Mouse (Mus musculus) cerebellum, postnatal 4 days (tissue): ENCODE data around the gene Gm14597.
"Not testable (repeated sequence)": the region's sequence is repeated elsewhere in the genome, so short reads cannot be mapped to it uniquely, and the experiment has no call there.

ENCODE experiments used
- DNase-seq, 2 experiments: peaks; one replicate each; pipeline ENCODE4 v3.0.0; 2022; ENCODE audit warnings: low spot score in 2 of 2, mixed read lengths in 1 of 2

Gm14597 gene

GRCm38 (mm10) chrX:53608879-53609278 is at the start of gene Gm14597:
Gene Gm14597, minus strand, starts transcription at chrX:53608979.
- not testable (repeated sequence) for DNase-seq

- DNase-seq, result not testable (repeated sequence)
Measured at GRCm38 (mm10) chrX:53652917-53653316, 44.1 kb upstream of the Gm14597 start.

- no peak for DNase-seq
Measured at GRCm38 (mm10) chrX:53645885-53646284, 37.1 kb upstream of the Gm14597 start.

GRCm38 (mm10) chrX:53642980-53643961 is 34.5 kb upstream of the Gm14597 start, which contains the start of gene Rtl8a:
Gene Rtl8a, minus strand, starts transcription at chrX:53643682.
- DNase-seq, result peak; percentile 28 to 64

- not testable (repeated sequence) for DNase-seq
Measured at GRCm38 (mm10) chrX:53642604-53642979, 33.8 kb upstream of the Gm14597 start.

- DNase-seq, result not testable (repeated sequence)
Measured at GRCm38 (mm10) chrX:53638107-53638506, 29.3 kb upstream of the Gm14597 start.

GRCm38 (mm10) chrX:53611395-53611794 is 2.6 kb upstream of the Gm14597 start:
- DNase-seq, result not testable (repeated sequence)

GRCm38 (mm10) chrX:53610571-53610970 is 1.8 kb upstream of the Gm14597 start:
- peak; percentile 22 to 71 for DNase-seq

GRCm38 (mm10) chrX:53608122-53608813 is 511 bp downstream of the Gm14597 start:
- peak in 1 of 2 experiments; percentile 6 for DNase-seq

GRCm38 (mm10) chrX:53607242-53608121 is 1.3 kb downstream of the Gm14597 start, which contains the start of gene Rtl8c:
Gene Rtl8c, plus strand, starts transcription at chrX:53608032.
- DNase-seq, result peak; percentile 22 to 64

GRCm38 (mm10) chrX:53606176-53606575 is 2.6 kb downstream of the Gm14597 start:
- not testable (repeated sequence) for DNase-seq

GRCm38 (mm10) chrX:53599993-53600392 is 8.8 kb downstream of the Gm14597 start:
- DNase-seq, result peak; percentile 25 to 61

GRCm38 (mm10) chrX:53583404-53583803 is 25.4 kb downstream of the Gm14597 start:
- DNase-seq, result not testable (repeated sequence)

- DNase-seq, result not testable (repeated sequence)
Measured at GRCm38 (mm10) chrX:53581407-53581806, 27.4 kb downstream of the Gm14597 start.

- no peak for DNase-seq
Measured at GRCm38 (mm10) chrX:53579311-53579710, 29.5 kb downstream of the Gm14597 start.
